Mouse (Mus musculus): ENCODE data around the gene Opalin. TPM values are rescaled to one million over a fixed set of nuclear protein-coding genes. Genes with fewer than 3 reads are reported as not detected.
A peak's percentile ranks its signal among the peaks of the same experiment; 100 is the strongest.

The Opalin gene
- polyA plus RNA-seq, 3 experiments from 2014 or later = not detected

DNA sequence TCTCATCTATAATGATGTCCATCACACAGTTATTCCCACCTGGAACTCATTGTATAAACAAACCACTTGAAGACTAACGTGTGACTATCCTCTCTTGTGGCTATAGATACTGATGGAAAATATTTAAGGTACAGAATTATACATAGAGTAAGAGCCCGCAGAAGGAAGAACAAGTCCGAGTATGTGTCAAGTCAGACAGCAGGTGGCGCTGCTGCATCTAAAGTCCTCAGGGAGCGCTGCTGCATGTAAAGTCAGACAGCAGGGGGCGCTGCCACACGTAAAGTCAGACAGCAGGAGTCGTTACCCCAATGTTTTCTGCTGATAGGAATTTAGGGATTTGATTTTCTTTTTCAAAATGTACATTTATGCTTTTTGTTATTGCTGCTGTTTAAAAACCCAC is 5.4 kb downstream of the Opalin start:
- peak; percentile 67 for ATAC-seq

DNA sequence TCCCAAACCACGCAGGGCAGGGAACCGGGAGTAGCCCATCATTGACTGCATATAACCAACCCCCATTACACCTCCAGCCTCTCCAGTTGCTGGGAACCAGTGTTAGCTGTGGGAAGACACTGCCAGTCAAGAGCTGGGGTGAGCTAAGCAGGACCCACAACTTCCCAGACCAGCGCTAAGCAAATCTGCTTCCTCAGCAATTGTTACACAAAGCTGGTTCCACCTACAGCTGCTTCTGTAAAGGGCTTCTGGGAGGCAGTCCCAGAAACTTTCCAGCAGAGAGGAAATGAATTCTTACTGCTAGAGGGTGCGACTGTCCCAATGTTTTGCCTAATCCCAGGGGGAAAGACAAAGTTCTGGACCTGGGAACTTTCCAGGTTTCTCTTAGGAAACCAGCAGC is 22.2 kb downstream of the Opalin start:
- ATAC-seq = no peak

DNA sequence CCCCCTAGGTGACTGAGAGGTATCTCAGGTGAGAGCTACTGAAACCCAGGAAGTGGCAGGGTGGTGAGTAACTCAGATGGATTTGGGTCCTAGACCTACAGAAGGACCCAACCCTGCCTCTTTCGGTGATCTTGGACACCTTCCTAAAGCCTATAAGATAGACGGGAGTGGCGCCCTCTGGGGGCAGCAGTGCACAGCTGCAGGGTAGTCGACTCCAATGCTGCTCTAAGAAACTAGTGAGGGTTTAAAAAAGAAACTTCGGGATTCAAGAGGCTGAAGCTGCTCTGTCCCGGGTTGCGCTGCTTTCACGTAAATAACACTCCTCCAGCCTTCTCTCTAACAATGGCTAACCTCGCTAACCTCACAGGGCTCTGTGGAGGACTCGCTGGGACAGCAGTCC is 23.4 kb downstream of the Opalin start:
- ATAC-seq = no peak

DNA sequence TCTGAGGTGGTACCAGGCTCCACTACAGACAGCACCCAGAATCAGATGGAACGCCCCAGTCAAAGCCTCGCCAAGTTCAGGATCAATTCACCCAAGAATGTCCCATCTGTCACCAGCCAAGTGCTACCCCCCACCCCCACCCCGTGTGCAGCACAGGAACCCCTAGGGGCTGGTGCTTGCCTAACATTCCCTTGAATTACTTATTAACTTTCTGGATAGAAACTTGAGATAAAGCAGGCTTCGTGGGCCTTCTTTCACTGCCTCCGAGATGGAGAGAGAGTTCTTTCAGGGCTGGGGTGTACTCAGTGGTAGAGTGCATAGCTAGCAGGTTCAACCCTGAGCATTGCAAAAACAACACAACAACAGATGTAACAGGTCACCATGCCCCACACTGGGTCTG is 24.7 kb downstream of the Opalin start:
- ATAC-seq = no peak

DNA sequence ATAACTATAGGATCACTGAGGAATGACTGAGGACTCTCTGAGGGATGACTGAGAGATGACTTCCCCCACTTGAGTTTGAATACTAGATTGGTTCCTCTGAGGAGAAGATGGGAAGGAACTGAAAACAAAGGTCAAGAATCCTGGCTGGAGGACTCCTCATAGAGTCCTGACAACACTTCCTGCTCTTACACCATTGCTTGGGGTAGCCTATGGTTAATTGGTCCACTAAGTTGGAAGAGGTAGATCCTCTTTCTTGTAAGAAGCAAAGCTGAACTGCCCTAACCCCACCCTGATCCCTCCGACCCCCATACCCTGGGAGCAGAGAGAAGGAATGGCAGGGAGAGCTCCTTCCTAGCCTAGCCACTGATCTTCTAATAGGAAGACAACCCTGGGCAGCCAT is 25.2 kb downstream of the Opalin start:
- no peak for ATAC-seq

DNA sequence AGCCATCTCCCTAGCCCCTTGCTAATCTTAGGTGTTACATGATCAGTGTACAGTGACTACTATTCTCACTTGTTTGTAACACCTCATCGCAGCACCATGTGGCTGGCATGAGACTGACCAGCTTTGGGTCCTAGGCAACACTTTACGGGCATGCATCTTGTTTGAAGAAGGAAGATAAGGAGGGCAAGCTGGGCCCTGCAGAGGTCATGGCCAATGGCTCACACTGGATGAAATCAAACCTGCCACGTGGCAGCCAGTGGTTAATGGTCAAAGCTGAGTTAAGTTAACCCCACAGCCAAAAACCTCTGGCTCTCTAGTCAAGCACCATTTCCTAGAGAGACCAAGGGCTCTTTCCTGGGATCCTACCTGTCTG is 28.7 kb downstream of the Opalin start:
- ATAC-seq = no peak

DNA sequence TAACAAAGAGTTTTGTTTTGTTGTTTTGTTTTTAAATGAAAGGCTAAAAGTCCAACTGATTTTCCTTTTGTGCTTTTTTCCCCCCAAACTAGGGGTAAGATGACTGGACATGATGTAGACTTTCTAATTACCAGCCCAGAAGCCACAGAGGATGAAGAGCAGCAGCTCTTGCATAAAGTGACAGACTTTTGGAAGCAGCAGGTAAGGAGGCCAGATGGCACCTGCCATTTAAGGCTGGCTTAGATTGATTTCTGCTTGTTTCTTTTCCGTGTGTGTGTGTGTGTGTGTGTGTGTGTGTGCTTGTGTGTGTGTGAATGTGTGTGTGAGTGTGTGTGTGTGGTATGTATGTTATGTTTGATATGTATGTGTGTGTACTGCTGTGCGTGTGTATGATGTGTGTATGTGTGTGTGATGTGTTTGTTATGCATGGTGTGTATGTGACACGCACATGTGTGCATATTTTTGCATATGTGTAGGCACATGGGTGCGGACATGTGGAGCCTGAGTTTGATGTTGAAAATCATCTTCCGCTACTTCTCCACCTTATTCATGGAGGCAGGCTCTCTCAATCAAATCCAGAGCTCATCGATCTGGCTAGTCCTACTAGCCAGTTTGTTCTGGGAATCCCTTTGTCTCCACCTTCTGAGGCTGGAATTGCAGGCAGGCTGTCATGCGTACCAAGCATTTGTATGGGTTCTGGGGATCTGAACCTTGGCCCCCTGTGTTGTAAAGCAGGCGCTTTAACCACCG is 29.3 kb downstream of the Opalin start:
- ATAC-seq = no peak

DNA sequence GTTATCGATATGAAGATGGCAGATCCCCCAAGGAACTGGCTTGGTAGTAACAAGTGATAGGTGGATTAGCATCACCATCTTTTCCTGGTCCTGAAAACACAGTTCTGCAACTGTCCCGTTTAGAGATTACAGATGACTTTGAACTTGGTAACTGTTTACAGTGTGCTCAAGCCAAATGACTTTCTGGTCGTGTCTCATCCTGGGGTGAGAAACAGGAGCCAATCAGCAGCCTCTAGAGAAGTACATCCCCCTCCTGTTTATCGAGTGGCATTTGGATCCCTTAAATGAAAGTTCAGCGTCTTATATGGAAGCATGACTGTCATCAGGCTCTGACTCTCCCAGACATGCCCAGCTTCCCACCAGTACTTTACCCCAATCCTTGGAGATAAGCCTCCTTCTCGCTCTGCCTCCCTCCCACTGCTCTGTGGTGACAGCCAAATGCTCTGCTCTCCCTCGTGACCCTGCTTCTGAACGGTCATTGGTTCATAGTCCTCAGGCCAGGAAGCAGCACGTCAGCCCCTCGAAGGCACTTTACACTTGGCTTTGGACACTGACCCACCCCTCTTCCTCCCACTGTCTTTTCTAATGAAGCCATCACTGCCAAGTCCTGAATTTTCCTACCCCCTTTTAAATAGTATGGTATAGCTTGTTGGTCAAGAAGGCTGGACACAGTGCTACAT is 31.7 kb downstream of the Opalin start:
- ATAC-seq = no peak

DNA sequence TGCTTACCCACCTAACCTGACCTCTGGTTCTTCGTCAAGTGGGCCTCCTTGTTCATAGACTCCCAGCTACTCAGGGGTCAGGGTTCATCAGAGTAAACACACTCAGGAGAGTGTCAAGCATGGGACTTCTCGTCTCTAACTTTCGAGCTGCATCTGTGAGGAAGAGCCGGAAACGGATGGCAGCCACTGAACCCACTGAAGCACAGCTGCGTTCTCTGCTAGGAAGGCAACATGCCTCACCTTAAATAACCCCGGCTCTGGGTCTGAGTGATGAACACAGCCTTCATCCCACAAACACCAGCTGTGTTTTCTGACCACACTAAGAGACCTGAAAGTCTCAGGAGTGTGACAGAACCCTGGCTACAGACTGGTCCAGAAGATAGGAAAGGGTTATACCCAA is 37.8 kb downstream of the Opalin start:
- ATAC-seq = no peak

DNA sequence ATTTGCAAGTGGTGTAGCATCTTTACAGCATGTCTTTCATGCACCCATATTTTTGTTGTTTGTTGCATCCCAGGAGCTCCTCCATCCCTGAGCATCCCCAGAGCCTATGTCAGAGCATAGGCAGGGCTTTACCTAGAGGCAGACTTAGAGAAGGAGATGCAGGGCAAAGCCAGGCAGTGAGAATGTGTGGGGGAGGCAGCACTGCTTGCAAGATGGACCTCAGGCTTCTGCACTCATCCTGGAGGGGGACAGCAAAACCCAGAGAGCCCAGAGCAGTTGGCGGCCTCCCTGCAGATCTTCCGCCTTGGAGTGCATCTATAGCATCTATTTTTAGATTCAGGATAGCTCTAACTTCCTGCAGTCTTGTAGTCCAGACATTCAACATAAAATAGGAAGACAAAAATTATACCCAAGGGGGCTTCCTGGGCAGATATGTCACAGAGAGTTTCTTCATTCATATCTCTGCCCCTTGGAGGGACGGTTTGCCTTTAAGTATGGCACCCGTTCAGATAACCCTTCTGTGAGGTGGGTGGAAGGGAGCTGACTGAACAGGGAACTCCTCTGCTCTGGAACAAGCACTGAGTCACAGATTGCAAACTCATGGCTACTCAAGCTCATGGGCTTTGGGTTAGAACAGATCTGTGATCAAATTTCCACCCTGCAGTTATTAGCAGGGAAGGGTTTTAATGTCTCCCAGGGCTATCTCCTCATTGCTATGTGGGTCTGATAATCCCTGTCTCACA is 40.9 kb downstream of the Opalin start:
- no peak for ATAC-seq

DNA sequence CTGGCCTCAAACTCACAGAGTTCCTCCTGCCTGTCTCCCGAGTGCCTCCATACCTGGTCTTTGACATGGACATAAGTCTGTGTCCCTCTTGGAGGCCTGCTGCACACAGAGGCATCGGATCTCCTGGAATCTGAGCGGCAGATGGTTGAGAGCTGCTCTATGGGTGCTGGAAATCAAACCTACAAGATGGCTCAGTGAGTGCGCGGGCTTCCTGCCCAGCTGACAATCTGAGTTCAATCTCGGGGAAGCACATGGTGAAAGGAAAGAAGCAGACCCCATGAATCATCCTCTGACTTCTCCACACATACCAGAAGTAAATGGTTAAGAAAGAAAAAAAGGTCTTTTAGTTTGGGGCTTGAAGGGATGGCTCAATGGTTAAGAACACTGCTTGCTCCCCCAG is 45.0 kb downstream of the Opalin start:
- no peak for ATAC-seq

DNA sequence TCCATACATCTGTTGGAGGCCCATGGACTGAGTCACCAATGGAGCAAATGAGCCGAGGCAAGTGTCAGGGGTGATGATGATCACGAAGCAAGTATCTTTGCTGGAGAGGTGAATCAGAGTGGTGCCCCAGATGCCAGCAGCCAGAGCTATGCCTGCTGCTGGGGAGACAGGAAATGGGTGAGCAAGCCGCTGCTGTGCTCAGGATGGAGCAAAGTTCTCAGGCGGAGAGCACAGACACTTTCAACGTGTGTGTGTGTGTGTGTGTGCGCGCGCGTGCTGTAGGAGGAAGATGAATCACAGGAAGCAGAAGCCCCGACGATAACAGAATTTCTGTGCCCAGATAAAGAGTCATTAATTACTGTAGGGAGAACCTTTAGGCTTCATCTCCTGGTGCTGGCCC is 45.9 kb downstream of the Opalin start:
- peak; percentile 96 for ATAC-seq

DNA sequence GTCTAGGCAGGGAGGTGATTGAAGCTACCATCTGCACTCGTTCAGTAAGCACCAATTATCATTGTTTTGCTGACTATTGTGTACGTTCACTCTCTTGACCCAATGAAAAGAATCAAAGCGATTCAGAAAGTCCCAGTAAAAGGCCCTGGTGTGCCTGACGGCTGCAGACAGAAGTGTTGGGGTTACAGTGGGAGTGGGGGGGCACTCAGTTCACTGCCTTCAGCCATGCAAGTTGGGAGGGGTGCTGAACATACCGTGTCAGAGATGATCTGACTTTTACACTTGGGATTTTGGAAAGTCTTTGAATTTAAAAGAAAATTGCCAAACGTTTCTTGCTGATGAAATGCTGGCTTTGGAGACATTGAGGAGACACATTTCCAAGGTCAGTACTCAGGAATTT is 46.8 kb downstream of the Opalin start:
- ATAC-seq = no peak

DNA sequence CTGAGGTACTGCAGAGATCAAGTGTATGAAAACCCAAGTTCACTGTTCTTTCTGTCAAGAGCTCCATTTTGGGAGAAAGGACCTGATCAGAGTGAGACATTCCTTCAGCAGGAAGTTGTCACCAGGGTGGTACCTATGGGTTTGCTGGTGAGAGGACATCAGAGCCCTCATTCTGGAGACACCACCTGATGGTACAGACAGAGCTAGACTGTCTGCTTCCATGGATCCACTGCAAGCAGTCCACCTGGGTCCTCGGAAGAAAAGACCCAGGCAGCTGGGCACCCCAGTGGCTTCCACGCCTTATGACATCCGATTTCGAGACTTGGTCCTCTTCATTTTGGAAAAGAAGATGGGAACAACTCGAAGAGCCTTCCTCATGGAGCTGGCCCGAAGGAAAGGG is 47.7 kb downstream of the Opalin start, which contains the start of gene Dntt:
Gene Dntt (plus strand): TSS at position 57 of the 400 bp plus-strand sequence.
- ATAC-seq = no peak

DNA sequence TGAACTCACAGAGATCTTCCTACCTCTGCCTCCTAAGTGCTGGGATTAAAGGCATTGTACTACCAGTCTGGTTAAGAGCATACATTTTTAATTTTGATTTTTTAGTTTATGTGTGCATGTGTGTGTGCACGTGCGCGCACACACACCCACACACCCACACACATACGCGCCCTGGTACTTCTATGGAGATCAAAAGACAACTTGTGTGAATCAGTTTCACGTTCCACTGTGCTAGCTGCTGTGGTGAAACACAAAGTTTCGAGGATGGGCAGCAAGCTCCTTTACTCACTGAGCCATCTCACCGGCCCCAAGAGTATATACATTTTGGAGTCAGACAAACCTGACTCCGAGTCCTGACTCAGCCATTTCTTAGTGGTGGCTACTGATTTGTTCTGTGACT is 49.3 kb downstream of the Opalin start:
- ATAC-seq = no peak

DNA sequence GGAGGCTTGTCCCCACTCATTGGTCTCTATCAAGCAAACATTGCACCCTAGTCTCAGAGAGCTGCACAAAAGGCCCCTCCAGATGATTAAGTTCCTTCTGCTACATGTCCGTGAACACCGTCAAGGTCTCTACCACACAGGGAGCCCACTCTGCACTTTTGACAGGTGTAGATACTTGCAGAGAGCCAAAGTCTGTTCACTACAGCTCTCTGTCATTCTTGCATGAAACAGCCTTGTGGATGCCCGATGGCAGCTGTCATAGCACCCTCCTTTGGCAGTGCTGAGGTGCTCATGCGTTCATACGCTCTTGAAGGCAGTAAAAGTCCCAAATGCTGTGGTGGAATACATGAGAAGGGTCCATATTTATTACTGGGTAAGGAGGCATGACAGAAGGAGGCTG is 49.9 kb downstream of the Opalin start:
- no peak for ATAC-seq

DNA sequence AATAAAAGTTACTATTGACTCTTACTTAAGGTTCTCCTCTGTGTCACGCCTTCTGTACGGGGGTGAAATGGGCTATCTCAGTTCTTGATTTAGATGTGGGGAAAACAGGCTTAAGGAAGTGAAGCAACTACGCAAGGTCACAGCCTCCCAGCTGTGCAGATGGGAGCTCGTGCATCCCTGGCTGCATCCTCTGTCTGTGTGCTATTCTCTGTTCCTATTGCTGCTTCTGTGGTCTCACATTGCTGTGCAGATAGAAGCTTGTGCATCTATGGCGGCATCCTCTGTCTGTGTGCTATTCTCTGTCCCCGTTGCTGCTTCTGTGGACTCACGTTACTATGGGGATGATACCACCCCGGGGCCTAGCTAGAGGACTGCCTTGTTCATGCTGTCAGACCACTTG is 50.4 kb downstream of the Opalin start:
- no peak for ATAC-seq

DNA sequence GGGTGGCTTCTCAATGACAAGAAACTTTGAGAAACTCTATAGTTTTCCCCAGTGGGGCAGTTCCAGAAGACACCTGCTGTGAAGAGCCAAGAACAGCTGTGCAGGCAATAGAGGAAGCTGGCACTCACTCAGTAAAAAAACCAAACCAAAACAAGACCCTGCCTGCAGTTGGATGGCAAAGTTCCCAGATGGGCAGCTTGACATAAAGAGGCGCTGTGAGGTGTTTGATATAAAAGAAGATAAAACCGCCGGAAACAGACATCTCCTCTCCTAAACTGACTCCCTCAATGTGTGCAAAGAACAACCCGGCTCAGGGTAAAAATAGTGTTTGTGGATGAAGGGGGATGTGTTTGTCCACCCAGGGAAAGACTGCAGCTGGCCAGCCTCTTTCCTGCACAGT is 54.7 kb downstream of the Opalin start:
- ATAC-seq = no peak

DNA sequence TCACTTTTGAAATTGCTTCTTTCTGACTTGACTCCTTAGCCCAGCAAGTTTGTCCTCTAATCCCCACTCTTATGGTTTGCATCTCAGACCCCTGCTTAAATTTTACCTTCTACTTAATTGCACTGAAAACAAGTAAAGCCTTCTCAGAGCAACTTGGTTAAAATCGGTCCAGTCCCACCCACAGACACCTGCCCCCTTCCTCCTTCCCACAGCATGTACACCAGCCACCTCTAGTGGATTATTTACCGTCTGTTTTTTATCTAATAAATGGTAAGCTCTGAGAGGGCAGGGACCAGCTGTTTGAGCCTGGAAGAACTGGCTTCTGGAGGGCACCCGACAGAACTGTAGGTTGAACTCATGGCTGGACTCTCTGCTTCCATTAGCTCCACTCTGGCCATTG is 56.4 kb downstream of the Opalin start:
- no peak for ATAC-seq

DNA sequence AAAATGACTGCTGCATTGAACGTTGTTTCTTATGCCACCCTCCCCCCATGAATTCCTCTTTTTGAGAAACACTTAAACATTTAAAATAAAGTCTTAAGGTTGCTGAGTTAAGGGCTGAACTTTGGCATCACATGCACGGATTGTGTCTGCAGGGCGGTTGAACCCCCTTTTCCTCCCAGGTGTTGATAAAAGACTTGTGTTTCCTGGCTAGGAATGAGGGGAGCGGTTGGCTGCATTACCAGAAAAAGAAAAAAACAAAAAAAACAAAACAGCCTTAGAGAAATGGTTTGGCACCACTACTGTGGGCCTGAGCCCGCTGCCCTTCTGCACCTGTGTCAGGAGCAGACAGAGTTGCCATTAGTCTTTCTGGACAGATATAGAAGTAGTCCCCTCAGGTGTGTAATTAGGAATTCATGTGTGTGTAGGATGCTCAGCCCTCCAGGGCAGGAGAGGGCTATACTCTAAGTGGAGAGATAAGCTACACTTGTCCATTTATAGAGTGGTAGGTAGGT is 57.7 kb downstream of the Opalin start:
- no peak for ATAC-seq

DNA sequence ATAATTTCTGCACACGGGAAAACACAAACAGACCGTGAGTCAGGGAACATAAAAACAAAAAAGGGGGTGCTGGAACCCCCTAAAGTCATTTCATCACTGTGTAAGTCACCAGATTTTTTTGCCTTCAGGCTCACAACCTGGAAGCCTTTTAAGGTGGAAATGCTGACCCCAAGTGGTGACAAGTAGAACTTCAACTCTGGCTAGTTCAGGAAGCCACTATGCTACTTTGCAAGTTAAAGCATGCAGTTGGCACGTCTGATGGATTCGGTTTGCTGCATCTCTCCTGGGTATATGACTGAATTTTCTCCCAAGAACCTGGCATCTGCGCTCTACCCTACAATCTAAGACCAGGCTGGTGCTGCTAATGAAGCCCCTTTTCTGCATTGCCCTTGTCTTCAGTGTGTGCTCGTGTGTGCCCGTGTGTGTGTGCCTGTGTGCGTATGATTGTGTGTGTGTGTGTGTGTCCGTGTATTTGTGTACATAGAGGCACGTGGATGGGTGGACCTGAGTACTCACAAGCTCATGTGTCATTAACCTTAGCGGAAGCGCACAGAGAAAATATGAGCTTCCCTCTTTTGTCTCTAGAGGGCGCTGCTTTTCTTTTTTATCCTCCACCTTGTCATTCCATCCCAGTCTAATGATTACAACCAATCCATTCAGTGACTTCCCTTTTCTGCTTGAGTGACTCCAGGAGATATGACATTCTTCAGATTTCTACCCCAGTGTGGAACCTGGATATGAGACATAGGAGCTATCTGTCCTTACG is 60.8 kb downstream of the Opalin start:
- peak; percentile 88 for ATAC-seq

DNA sequence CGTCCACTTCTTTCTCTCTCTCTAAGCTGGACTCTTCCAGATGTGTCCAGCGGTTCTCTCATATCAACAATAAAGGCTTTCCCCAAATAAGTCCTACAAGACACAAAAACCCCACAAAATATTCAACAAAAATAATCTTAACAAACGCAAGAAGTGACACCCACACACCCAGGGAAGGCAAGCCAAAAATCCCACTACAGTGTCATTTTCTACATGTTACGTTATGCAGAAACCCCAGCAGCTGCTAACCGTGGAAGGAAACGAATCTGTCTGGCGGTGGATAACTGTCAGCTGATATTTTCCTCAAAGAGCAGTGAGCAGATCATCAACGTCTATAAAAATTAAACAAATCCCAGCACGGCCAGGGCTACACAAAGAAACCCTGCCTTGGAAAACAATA is 62.9 kb downstream of the Opalin start:
- no peak for ATAC-seq

DNA sequence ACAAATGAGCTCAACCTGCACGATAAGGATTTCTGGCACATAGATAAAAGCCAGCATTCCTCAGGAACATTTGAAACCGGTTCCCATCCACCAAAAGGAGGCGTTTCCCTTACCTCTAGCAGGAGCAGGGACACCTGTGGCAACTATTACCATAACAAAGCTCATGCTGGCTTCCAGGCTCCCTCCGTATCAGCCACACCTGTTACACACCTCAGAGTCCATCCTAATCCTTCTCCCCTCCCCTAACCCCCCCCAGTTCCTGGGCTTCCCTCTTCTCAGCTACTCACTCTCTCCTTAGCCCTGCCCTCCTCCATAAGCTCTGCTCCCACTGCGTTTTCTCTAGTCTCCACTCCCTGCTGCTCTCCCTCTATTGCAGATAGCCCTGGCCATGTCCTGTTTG is 63.3 kb downstream of the Opalin start:
- ATAC-seq = no peak
